Mouse (Mus musculus): ENCODE results near the gene Gm14632. TPM values are rescaled to one million over a fixed set of nuclear protein-coding genes. Genes with fewer than 3 reads are reported as not detected.
"Not testable (repeated sequence)": the region's sequence is repeated elsewhere in the genome, so short reads cannot be mapped to it uniquely, and the experiment has no call there.

The Gm14632 gene
- total RNA-seq (2012; rRNA removed) (not detected in 2 replicates), total RNA-seq (2014; rRNA removed) (not detected in 2 replicates), polyA plus RNA-seq (2012; ENCODE audit: insufficient read length, low read depth) (not detected in 2 replicates)

DNA sequence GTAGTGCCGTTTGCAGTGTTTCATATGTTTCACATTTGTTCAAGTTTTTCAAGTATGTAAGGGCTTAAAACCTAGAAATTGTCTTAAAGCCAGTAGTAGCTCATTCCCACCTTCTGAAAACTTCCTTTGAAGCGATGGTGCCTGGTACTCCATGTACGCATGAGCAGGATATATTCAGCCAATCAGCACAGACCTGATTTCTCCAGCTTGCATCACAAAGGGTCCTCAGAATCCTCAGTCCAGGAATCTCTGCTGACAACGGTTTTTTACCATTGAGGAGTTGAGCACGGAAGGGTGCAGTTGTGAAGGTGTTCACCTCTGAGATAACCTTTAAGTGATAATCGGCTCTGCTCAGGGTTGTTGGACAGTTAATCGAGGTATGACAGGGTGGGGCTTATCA is at the start of gene Gm14632:
Gene Gm14632, plus strand, starts transcription at position 301 of the 400 bp plus-strand sequence.
- H3K4me3 ChIP-seq (replicated peaks in 1 of 3; ENCODE audit: low read depth in 2 of 3, low read length in 2 of 3, poor library complexity in 1 of 3); in situ Hi-C loops (cut with MboI; ENCODE audit: low pct_ligation_motif_present, low pct_unique_long_range_greater_than_20kb, low sequenced_read_pairs); H3K4me2 ChIP-seq (ENCODE audit: insufficient read depth, low read depth, poor library complexity, severe bottlenecking); H3K79me2 ChIP-seq (replicated peaks; ENCODE audit: control insufficient read depth, extremely low read depth, insufficient read depth, poor library complexity, severe bottlenecking); H3K27me3 ChIP-seq (replicated peaks); H3K36me3 ChIP-seq (replicated peaks in 1 of 2; ENCODE audit: control insufficient read depth in 1 of 2, insufficient read depth in 1 of 2, low read length in 1 of 2); H3K4me1 ChIP-seq (ENCODE audit: control insufficient read depth in 1 of 2, insufficient read depth in 2 of 2); H3K9ac ChIP-seq (ENCODE audit: insufficient read depth, low read depth); dilution Hi-C loops (cut with MboI; ENCODE audit: extremely low pct_ligation_motif_present, extremely low pct_unique_long_range_greater_than_20kb, low sequenced_read_pairs); H3K27ac ChIP-seq (ENCODE audit: insufficient read depth, low read depth); H3K9me3 ChIP-seq (replicated peaks; ENCODE audit: low read length); DNase-seq (ENCODE audit: extremely low read depth): not testable (repeated sequence)
